Mouse (Mus musculus): ENCODE data around the gene Iqgap1.
"Not testable (repeated sequence)": the region's sequence is repeated elsewhere in the genome, so short reads cannot be mapped to it uniquely, and the experiment has no call there.

The Iqgap1 gene

GRCm38 (mm10) chr7:80773834-80774614, 51.8 kb downstream of the Iqgap1 start:
- peak; percentile 67 for DNase-seq (ENCODE audit: low read depth, low spot score)

GRCm38 (mm10) chr7:80770466-80770865, 55.3 kb downstream of the Iqgap1 start:
- DNase-seq (ENCODE audit: low read depth, low spot score): no peak

GRCm38 (mm10) chr7:80766861-80767312, 58.9 kb downstream of the Iqgap1 start:
- peak; percentile 93 for DNase-seq (ENCODE audit: low read depth, low spot score)

GRCm38 (mm10) chr7:80766072-80766471, 59.7 kb downstream of the Iqgap1 start:
- peak; percentile 58 for DNase-seq (ENCODE audit: low read depth, low spot score)

- no peak for DNase-seq (ENCODE audit: low read depth, low spot score)
These were observed 61.8 kb downstream of the Iqgap1 start for GRCm38 (mm10) chr7:80763864-80764437.

GRCm38 (mm10) chr7:80762297-80762696, 63.5 kb downstream of the Iqgap1 start:
- DNase-seq (ENCODE audit: low read depth, low spot score): no peak

- DNase-seq (ENCODE audit: low read depth, low spot score): no peak
These were observed 71.7 kb downstream of the Iqgap1 start for GRCm38 (mm10) chr7:80754086-80754485.

GRCm38 (mm10) chr7:80753613-80754012, 72.2 kb downstream of the Iqgap1 start:
- DNase-seq (ENCODE audit: low read depth, low spot score): no peak

- DNase-seq (ENCODE audit: low read depth, low spot score): no peak
These were observed 76.2 kb downstream of the Iqgap1 start for GRCm38 (mm10) chr7:80749624-80750023.

GRCm38 (mm10) chr7:80749109-80749508, 76.7 kb downstream of the Iqgap1 start:
- DNase-seq (ENCODE audit: low read depth, low spot score): not testable (repeated sequence)

- DNase-seq (ENCODE audit: low read depth, low spot score): peak; percentile 45
These were observed 78.4 kb downstream of the Iqgap1 start for GRCm38 (mm10) chr7:80747371-80747770.

- no peak for DNase-seq (ENCODE audit: low read depth, low spot score)
These were observed 79.5 kb downstream of the Iqgap1 start for GRCm38 (mm10) chr7:80746166-80746761.

GRCm38 (mm10) chr7:80745746-80746145, 80.0 kb downstream of the Iqgap1 start:
- DNase-seq (ENCODE audit: low read depth, low spot score): no peak

- DNase-seq (ENCODE audit: low read depth, low spot score): no peak
These were observed 80.5 kb downstream of the Iqgap1 start for GRCm38 (mm10) chr7:80745250-80745649.

- DNase-seq (ENCODE audit: low read depth, low spot score): no peak
These were observed 81.7 kb downstream of the Iqgap1 start for GRCm38 (mm10) chr7:80743920-80744630.

- DNase-seq (ENCODE audit: low read depth, low spot score): no peak
These were observed 83.1 kb downstream of the Iqgap1 start for GRCm38 (mm10) chr7:80742671-80743070.

- peak; percentile 48 for DNase-seq (ENCODE audit: low read depth, low spot score)
These were observed 84.8 kb downstream of the Iqgap1 start for GRCm38 (mm10) chr7:80740954-80741353.

- DNase-seq (ENCODE audit: low read depth, low spot score): no peak
These were observed 89.6 kb downstream of the Iqgap1 start for GRCm38 (mm10) chr7:80736199-80736598.

GRCm38 (mm10) chr7:80732986-80733385, 92.8 kb downstream of the Iqgap1 start:
- DNase-seq (ENCODE audit: low read depth, low spot score): no peak

GRCm38 (mm10) chr7:80729662-80730061, 96.1 kb downstream of the Iqgap1 start:
- DNase-seq (ENCODE audit: low read depth, low spot score): no peak

- DNase-seq (ENCODE audit: low read depth, low spot score): peak; percentile 59
These were observed 104.7 kb downstream of the Iqgap1 start for GRCm38 (mm10) chr7:80721041-80721440.

- no peak for DNase-seq (ENCODE audit: low read depth, low spot score)
These were observed 106.2 kb downstream of the Iqgap1 start for GRCm38 (mm10) chr7:80719582-80719981.
